Mouse (Mus musculus) bone marrow, adult 2 months (tissue): ENCODE measurements around the gene Ctu2.
A peak's percentile ranks its signal among the peaks of the same experiment; 100 is the strongest.

Experiments used
- CTCF ChIP-seq: fragments of 200-500 bp; IDR thresholded peaks from 2 replicates; pipeline ENCODE4 v1.5.1; 2011; ENCODE audit warnings: low read length, control low read depth; ENCODE audit not compliant: control insufficient read depth, insufficient read depth
- POLR2A ChIP-seq: fragments of 200-500 bp; IDR thresholded peaks from 2 replicates; pipeline ENCODE4 v1.6.1; 2011; ENCODE audit warnings: low read depth, mild to moderate bottlenecking, control low read depth, low read length, borderline replicate concordance; ENCODE audit not compliant: control insufficient read depth

DNA sequence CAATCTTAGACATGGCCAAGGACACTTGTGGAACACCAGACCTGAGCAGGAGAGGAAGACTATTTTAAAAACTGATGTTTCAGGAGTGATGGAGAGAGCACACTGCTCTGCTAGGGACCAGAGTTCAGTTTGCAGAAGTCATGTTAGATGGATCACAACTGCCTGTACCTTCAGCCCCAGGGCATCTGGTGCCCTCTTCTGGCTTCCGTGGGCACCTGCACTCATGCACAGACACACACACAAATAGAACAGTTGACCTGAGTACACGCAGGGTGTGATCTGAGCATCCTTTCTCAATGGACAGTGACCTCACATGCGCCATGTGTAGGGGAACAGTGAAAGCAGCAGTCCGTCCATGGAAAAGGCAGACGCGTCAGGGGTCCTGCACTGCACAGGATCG is 7.9 kb downstream of the Ctu2 start:
- TF ChIP-seq POLR2A (no peak), CTCF (peak; percentile 49; the same call in 1 of the 2 replicates)
